Mouse (Mus musculus) heart, adult 2 months (tissue): ENCODE measurements around the gene Tubg2. TPM values are rescaled to one million over a fixed set of nuclear protein-coding genes. Genes with fewer than 3 reads are reported as not detected.

Experiments
- DNase-seq, 2 experiments: peaks; one replicate each; pipeline ENCODE4 v3.0.0; 2021
- H3K27ac ChIP-seq: fragments of 200-600 bp; 2 replicates; pipeline ENCODE4 v1.8.1; 2022
- H3K27me3 ChIP-seq: fragments of 200-500 bp; 2 replicates; pipeline ENCODE4 v1.6.1; 2012; ENCODE audit warnings: mild to moderate bottlenecking, low read length, inconsistent platforms, mixed read lengths; ENCODE audit not compliant: control insufficient read depth, insufficient read depth
- H3K36me3 ChIP-seq: fragments of 200-500 bp; 2 replicates; pipeline ENCODE4 v1.6.1; 2012; ENCODE audit warnings: low read length, inconsistent platforms; ENCODE audit not compliant: control insufficient read depth, insufficient read depth
- H3K4me1 ChIP-seq: fragments of 200-500 bp; 2 replicates; pipeline ENCODE4 v1.6.1; 2011; ENCODE audit warnings: low read length; ENCODE audit not compliant: control insufficient read depth, insufficient read depth
- H3K4me3 ChIP-seq: fragments of 200-600 bp; 2 replicates; pipeline ENCODE4 v1.8.1; 2022
- H3K79me2 ChIP-seq: fragments of 200-500 bp; replicated peaks from 2 replicates; pipeline ENCODE4 v1.6.1; 2012; ENCODE audit warnings: mild to moderate bottlenecking, inconsistent platforms, low read length, moderate library complexity, mixed read lengths; ENCODE audit not compliant: control insufficient read depth, insufficient read depth
- H3K9ac ChIP-seq: fragments of 200-500 bp; 2 replicates; pipeline ENCODE4 v1.6.1; 2012; ENCODE audit warnings: low read depth, mild to moderate bottlenecking, control low read depth, inconsistent platforms, low read length, mixed read lengths
- CTCF ChIP-seq: fragments of 200-600 bp; IDR thresholded peaks from 2 replicates; pipeline ENCODE4 v1.8.1; 2022; ENCODE audit warnings: antibody characterized with exemption, mild to moderate bottlenecking, moderate library complexity
- EP300 ChIP-seq: fragments of 200-500 bp; IDR thresholded peaks from 2 replicates; pipeline ENCODE4 v1.6.1; 2011; ENCODE audit warnings: low read depth, low read length, control low read depth; ENCODE audit not compliant: insufficient read depth
- POLR2A ChIP-seq: fragments of 200-500 bp; IDR thresholded peaks from 2 replicates; pipeline ENCODE4 v1.6.1; 2011; ENCODE audit warnings: mild to moderate bottlenecking, low read depth, low read length, control low read depth; ENCODE audit not compliant: insufficient read depth
- WGBS: fragments of 180-500 bp; shearing (Covaris S2); methylation state at CpG from one replicate; pipeline ENCODE4 v1.1.7; 2018; 5-methylcytosine and 5-hydroxymethylcytosine counted together
- intact Hi-C: fragments of 180-260 bp; cut with DNase I; formaldehyde crosslinking; loops from one replicate; pipeline ENCODE4 v1.15.1; 2025
- polyA plus RNA-seq: library from polyadenylated mRNA; depleted of rRNA; stranded (reverse); fragments of >200 nt; gene quantifications from 2 replicates; pipeline ENCODE4 v1.2.3, GENCODE M21; 2012
- total RNA-seq, 2 experiments: library from RNA; stranded (reverse); gene quantifications; 2 replicates each; pipeline ENCODE4 v1.2.3; 2021

Tubg2 gene
- total and polyA plus RNA-seq, 3 experiments: 2.9 to 3.5 (median 3.5) TPM

DNA sequence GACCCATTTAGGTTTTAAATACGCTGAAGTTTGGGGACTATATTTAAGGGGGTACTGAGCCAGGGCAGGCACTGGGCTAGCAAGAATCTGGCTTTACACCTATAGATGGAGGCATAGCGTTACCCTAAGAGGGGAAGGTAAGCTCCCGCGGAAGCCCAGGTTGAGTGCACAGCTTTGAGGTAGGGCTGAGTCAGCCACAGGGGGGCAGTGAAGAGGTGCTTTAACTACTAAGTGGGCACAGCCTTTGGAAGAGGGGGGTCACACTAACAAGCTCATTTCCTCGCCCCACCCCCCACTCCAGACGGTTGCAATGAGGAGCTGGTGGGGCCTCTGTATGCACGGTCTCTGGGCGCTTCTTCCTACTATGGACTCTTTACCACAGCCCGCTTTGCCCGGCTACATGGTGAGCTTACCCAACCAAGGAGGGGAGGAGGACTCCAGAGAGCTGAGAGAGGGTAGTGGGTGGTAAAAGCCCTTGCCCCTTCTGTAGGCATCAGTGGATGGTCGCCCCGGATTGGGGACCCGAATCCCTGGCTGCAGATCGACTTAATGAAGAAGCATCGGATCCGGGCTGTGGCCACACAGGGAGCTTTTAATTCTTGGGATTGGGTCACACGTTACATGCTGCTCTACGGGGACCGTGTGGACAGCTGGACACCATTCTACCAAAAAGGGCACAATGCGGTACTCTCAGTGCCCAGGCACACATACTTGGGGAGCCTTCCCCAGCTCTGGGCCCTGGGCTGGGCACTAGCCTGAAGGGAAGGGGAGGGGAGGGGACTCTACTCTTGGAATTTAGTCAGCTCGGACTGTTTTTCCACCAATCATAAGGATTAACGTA lies 21.4 kb downstream of the Tubg2 start:
- DNase-seq: no peak
- TF ChIP-seq CTCF (peak; percentile 75), POLR2A (no peak)
- intact Hi-C loops: loop anchor here (2.0 to 10.0 kb wide), 4 partner anchors 94 to 462 kb away; partner anchors contain the start of genes Coasy, Hspb9 and Kat2a
- 55% methylated on average over 22 of the region's 22 CpGs for WGBS
- H3K4me1 ChIP-seq: peaks cover 9% of the 10 kb centered on the region
- H3K9ac ChIP-seq: no peak overlapping the region
- no peaks in the 10 kb centered on the region for H3K36me3 ChIP-seq
- H3K27ac ChIP-seq: no peak overlapping the region
- H3K79me2 ChIP-seq: no peaks in the 10 kb centered on the region
- H3K27me3 ChIP-seq: no peaks in the 10 kb centered on the region
- no peak overlapping the region for H3K4me3 ChIP-seq

DNA sequence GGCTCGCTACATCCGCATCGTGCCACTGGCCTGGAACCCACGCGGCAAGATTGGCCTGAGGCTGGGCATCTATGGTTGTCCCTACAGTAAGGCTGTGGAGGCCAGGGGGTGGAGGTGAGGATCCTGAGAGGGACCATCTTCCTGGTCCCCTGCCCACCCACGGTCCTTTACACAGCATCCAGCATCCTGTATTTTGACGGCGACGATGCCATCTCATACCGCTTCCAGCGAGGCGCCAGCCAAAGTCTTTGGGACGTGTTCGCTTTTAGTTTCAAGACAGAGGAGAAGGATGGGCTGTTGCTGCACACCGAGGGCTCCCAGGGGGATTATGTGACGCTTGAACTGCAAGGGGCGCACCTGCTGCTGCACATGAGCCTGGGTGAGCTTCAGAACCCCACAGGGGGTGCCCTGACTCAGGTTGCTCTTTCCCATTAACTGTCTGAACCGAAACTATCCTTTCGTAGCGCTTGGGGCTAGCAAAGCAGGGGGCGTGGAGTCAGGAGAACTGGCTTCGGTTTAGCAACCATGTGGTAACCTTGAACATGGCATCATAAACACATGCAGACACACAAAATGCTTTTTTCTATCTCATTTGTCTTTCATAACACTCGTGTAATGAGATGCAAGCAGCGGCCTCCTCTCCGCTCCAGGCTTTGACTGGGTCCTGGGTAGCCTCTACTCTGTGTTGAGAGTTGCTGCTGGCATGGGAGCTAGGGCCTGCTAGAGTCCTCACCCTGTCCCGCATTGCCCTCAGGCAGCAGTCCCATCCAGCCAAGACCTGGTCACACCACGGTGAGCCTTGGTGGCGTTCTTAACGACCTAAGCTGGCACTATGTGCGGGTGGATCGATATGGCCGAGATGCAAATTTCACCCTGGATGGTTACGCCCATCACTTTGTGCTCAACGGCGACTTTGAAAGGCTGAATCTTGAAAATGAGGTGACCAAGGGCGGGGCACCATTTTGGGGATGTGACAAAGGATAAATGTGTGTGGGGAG lies 22.7 kb downstream of the Tubg2 start:
- DNase-seq: no peak
- no peak for TF ChIP-seq EP300
- no peak for TF ChIP-seq CTCF
- TF ChIP-seq POLR2A: no peak
- Histone ChIP-seq H3K27ac (no peak overlapping the region), H3K79me2 (no peaks in the 10 kb centered on the region), H3K4me1 (peaks cover 3% of the 10 kb centered on the region), H3K27me3 (no peaks in the 10 kb centered on the region), H3K9ac (no peak overlapping the region), H3K36me3 (no peaks in the 10 kb centered on the region), H3K4me3 (no peak overlapping the region)
- intact Hi-C loops: loop anchor here (5.0 to 10.0 kb wide), 2 partner anchors 286 to 464 kb away; partner anchors contain the start of genes Hspb9 and Kat2a
- 75% methylated on average over 36 of the region's 36 CpGs for WGBS

DNA sequence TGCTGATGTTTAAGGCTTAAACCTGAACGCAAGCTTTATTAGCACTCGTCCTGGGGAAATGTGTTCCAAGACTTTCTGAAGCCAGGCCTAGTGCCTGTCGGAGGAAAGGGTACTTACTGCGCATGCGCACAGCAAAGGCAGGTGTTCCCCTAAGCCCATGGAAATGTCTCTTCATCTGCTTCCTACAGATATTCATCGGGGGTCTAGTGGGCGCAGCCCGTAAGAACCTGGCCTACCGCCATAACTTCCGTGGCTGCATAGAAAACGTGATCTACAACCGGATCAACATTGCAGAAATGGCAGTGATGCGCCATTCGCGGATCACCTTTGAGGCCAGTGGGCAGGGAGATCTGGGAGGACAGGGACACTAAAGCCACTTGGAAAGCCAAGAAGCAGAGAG lies 23.6 kb downstream of the Tubg2 start:
- H3K9ac ChIP-seq: no peak overlapping the region
- no peaks in the 10 kb centered on the region for H3K79me2 ChIP-seq
- intact Hi-C loops: loop anchor here (5.0 to 10.0 kb wide), 2 partner anchors 287 to 465 kb away; partner anchors contain the start of genes Hspb9 and Kat2a
- peaks cover 3% of the 10 kb centered on the region for H3K4me1 ChIP-seq
- H3K36me3 ChIP-seq: no peaks in the 10 kb centered on the region
- H3K27me3 ChIP-seq: no peaks in the 10 kb centered on the region
- no peak for TF ChIP-seq CTCF
- no peak for TF ChIP-seq EP300
- TF ChIP-seq POLR2A: no peak
- H3K4me3 ChIP-seq: no peak overlapping the region
- DNase-seq: no peak
- no peak overlapping the region for H3K27ac ChIP-seq
- 85% methylated on average over 15 of the region's 15 CpGs for WGBS

DNA sequence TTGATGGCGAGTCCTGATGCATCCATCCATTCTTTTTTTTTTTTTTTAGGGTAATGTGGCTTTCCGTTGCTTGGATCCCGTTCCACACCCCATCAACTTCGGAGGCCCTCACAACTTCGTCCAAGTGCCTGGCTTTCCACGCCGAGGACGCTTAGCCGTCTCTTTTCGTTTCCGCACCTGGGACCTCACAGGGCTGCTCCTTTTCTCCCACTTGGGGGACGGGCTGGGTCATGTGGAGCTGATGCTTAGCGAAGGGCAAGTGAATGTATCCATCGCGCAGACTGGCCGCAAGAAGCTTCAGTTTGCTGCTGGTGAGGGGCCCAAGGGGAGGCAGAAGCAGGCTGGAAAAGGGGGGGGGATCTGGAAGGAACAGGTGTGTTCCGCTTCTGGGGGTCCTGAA lies 24.6 kb downstream of the Tubg2 start:
- H3K36me3 ChIP-seq: no peaks in the 10 kb centered on the region
- H3K9ac ChIP-seq: no peak overlapping the region
- no peak overlapping the region for H3K4me3 ChIP-seq
- H3K27ac ChIP-seq: no peak overlapping the region
- H3K27me3 ChIP-seq: no peaks in the 10 kb centered on the region
- 85% methylated on average over 17 of the region's 17 CpGs for WGBS
- DNase-seq: no peak
- intact Hi-C loops: no loop called here
- H3K79me2 ChIP-seq: no peaks in the 10 kb centered on the region
- TF ChIP-seq CTCF (no peak), POLR2A (no peak), EP300 (no peak)
- H3K4me1 ChIP-seq: peaks cover 3% of the 10 kb centered on the region

DNA sequence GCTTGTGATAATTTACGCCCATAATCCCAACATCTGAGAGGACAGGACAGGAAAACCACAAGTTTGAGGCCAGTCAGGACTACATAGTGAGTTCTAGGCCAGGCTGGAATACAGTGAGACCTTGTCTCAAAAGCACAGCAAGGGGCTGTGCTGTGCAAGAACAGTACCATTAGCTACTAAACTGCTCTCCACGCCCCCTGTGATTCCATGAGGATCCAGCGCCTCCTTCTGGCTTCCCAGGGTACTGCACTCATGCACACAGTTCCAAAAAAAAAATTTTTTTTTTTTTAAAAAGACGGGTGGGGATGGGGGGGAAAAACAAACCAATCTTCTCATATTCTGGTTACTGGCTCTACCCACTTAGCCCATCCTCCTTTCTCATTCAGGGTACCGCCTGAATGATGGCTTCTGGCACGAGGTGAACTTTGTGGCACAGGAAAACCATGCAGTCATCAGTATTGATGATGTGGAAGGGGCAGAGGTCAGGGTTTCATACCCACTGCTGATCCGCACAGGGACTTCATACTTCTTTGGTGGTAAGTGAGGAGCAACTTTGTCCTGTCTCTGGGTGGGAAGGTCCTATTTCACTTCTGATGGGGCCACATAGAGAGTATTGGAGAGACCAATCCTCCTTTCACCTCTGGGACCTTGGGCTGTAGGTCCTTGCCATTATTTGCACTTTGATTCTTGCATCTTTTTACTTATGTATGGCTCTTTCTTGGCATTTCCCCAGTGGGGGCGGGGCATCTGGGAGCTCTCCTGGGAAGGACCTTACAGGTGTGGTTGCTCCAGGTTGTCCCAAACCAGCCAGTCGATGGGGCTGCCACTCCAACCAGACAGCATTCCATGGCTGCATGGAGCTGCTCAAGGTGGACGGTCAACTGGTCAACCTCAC lies 25.4 kb downstream of the Tubg2 start:
- 47% methylated on average over 10 of the region's 10 CpGs for WGBS
- peak; percentile 55 to 85 for DNase-seq
- peak; percentile 83 for TF ChIP-seq CTCF
- TF ChIP-seq EP300: peak; percentile 77; the same call in 1 of the 2 replicates
- TF ChIP-seq POLR2A: no peak
- Histone ChIP-seq H3K36me3 (no peaks in the 10 kb centered on the region), H3K4me1 (peaks cover 1% of the 10 kb centered on the region), H3K9ac (no peak overlapping the region), H3K4me3 (no peak overlapping the region), H3K27me3 (no peaks in the 10 kb centered on the region), H3K79me2 (no peaks in the 10 kb centered on the region), H3K27ac (no peak overlapping the region)
- intact Hi-C loops: no loop called here
